Mouse (Mus musculus) heart, postnatal 0 days (tissue): Measurements from ENCODE around the gene Ank2. TPM values are rescaled to one million over a fixed set of nuclear protein-coding genes. Genes with fewer than 3 reads are reported as not detected.

Source experiments
- ATAC-seq: fragments of 200-750 bp; cut with Nextera tagmentation; 2 replicates; pipeline ENCODE4 v1.8.0; 2017; ENCODE audit warnings: low read depth, moderate number of reproducible peaks, moderate library complexity; ENCODE audit not compliant: insufficient read depth
- DNase-seq: peaks from one replicate; pipeline ENCODE4 v3.0.0-alpha.2; 2016; ENCODE audit warnings: low spot score
- H3K27ac ChIP-seq: fragments of 300-500 bp; sonication (generic); 2 replicates; pipeline ENCODE4 v1.5.1; 2014; ENCODE audit warnings: low read depth, mild to moderate bottlenecking
- H3K27me3 ChIP-seq: fragments of 300-500 bp; sonication (generic); 2 replicates; pipeline ENCODE4 v1.6.1; 2014; ENCODE audit warnings: low read length, mixed read lengths; ENCODE audit not compliant: control insufficient read depth, insufficient read depth
- H3K36me3 ChIP-seq: fragments of 300-500 bp; sonication (generic); replicated peaks from 2 replicates; pipeline ENCODE4 v1.6.1; 2014; ENCODE audit warnings: low read length, mixed read lengths; ENCODE audit not compliant: control insufficient read depth, insufficient read depth
- H3K4me1 ChIP-seq: fragments of 300-500 bp; sonication (generic); 2 replicates; pipeline ENCODE4 v1.6.1; 2014; ENCODE audit warnings: antibody characterized with exemption; ENCODE audit not compliant: control insufficient read depth, insufficient read depth
- H3K4me2 ChIP-seq: fragments of 300-500 bp; sonication (generic); 2 replicates; pipeline ENCODE4 v1.6.1; 2014; ENCODE audit warnings: low read depth, mild to moderate bottlenecking, low read length, moderate library complexity
- H3K4me3 ChIP-seq: fragments of 300-500 bp; sonication (generic); 2 replicates; pipeline ENCODE4 v1.5.1; 2014; ENCODE audit warnings: low read depth, low read length
- H3K9ac ChIP-seq: fragments of 300-500 bp; sonication (generic); replicated peaks from 2 replicates; pipeline ENCODE4 v1.6.1; 2014; ENCODE audit warnings: low read depth, low read length, mixed read lengths
- H3K9me3 ChIP-seq: fragments of 300-500 bp; sonication (generic); replicated peaks from 2 replicates; pipeline ENCODE4 v1.6.1; 2016; ENCODE audit warnings: low read length; ENCODE audit not compliant: control insufficient read depth
- CTCF ChIP-seq: IDR thresholded peaks from 2 replicates; pipeline ENCODE4 v1.5.1; 2016; ENCODE audit warnings: antibody characterized with exemption, control low read depth, low read depth
- EP300 ChIP-seq: IDR thresholded peaks from 2 replicates; pipeline ENCODE4 v1.6.1; 2016; ENCODE audit warnings: antibody characterized with exemption, low read depth
- WGBS: fragments of 180-500 bp; shearing (Covaris S2); extraction: QIAGEN DNeasy Blood & Tissue Kit; methylation state at CpG from one replicate; pipeline ENCODE4 v1.1.7; 2014; 5-methylcytosine and 5-hydroxymethylcytosine counted together
- polyA plus RNA-seq: library from polyadenylated mRNA; unstranded; fragments of >200 nt; fragmentation: Nextera tagmentation; extraction: Ambion mirVana; gene quantifications from 2 replicates; pipeline ENCODE4 v1.2.1, GENCODE M21; 2015
- total RNA-seq: library from RNA; depleted of rRNA; stranded (reverse); fragments of >200 nt; gene quantifications from 2 replicates; pipeline ENCODE4 v1.2.3, GENCODE M21; 2014; ENCODE audit warnings: low replicate concordance

The Ank2 gene
- total and polyA plus RNA-seq, 2 experiments from 2014 or later = 45.1 to 138 TPM

DNA sequence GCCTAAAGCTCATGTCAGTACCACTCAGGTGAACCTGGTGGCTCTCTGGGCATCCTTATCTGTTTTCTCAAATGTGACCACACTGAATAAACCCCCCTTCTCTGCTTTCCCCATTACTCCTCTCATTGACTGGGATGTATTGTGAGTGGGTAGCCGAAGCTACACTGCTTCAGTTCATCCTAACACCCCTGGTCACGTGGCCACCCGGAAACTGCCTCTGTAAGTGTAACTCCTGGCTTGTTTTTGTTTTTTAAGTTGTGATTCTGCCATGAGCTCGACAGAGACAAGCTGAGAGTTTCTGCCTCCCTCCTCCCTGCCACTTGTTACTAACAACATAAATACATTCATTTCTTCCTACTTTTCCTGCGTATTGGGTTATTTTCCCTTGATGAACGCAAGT is 203.2 kb downstream of the Ank2 start:
- H3K27me3 ChIP-seq = no peaks in the 10 kb centered on the region
- 0 out of 2 replicates have a peak, but pooled peaks cover 8% of the 10 kb centered on the region for H3K4me1 ChIP-seq
- TF ChIP-seq CTCF (no peak), EP300 (no peak)
- ATAC-seq (no peak), DNase-seq (no peak)
- H3K9me3 ChIP-seq = no peaks in the 10 kb centered on the region
- 53% methylated on average over 6 of the region's 6 CpGs for WGBS
- no peaks in the 10 kb centered on the region for H3K36me3 ChIP-seq
- no peak overlapping the region for H3K9ac ChIP-seq
- H3K27ac ChIP-seq = no peak overlapping the region
- H3K4me3 ChIP-seq = no peak overlapping the region
- H3K4me2 ChIP-seq = no peak overlapping the region

DNA sequence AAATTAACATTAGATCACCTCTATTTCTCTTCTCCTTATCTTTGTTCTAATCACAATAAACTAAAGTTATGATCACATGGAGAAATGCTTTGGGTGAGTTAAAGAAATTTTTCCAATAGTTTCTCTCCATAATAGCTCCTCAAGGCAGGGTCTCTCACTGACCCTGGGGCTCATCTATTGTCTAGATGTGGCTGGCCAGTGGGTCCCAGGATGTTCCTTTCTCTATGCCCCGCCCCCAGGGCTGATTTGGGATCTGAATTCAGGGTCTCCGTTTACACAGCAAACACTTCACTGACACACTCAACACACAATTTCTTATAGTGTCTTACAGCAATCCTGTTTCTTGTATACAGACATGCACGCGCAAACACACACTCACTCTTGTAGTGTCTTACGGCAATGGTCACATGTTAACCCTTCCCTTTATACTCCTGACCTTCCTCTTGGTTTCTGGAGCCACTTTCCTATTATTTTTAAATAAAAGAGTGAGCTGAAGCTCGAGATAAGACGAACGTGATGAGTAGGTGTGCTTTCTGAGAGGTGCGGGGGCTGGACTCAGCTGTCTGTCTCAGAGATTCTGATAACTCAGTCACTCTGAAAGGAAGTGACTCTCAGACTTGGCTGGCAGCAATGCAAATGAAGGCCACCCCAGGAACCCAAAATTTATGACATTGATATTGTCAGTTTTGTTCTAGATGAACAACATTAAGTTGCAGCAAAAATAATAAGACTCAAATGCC is 204.4 kb downstream of the Ank2 start:
- no peak overlapping the region for H3K4me3 ChIP-seq
- H3K4me1 ChIP-seq = 0 out of 2 replicates have a peak, but pooled peaks cover 8% of the 10 kb centered on the region
- H3K36me3 ChIP-seq = no peaks in the 10 kb centered on the region
- ATAC-seq = no peak
- TF ChIP-seq CTCF (no peak), EP300 (no peak)
- DNase-seq = no peak
- H3K27ac ChIP-seq = no peak overlapping the region
- WGBS = 60% methylated on average over 9 of the region's 9 CpGs
- H3K9me3 ChIP-seq = no peaks in the 10 kb centered on the region
- no peak overlapping the region for H3K9ac ChIP-seq
- no peak overlapping the region for H3K4me2 ChIP-seq
- H3K27me3 ChIP-seq = no peaks in the 10 kb centered on the region

DNA sequence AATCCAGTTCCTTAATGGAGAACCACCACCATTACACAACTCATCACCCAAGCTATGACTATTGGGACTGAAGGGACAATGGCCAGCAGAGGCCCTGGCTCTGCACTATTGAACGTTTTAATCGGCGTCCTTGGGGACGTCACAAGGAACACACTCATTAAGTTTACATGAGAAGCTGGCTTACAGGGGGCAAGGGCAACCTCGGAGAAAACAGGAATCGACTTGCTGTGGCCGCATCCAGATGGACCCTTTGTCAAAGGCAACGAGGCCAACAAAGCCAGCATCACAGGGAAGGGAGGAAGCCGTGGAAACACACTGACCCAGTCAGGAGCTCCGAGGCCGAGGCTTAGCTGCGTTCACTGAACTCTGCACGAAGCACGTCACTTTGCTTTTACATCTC is 205.1 kb downstream of the Ank2 start:
- WGBS = 90% methylated on average over 14 of the region's 14 CpGs
- Histone ChIP-seq H3K4me2 (no peak overlapping the region), H3K9ac (no peak overlapping the region), H3K27me3 (no peaks in the 10 kb centered on the region), H3K27ac (no peak overlapping the region), H3K36me3 (no peaks in the 10 kb centered on the region), H3K9me3 (no peaks in the 10 kb centered on the region), H3K4me1 (0 out of 2 replicates have a peak, but pooled peaks cover 8% of the 10 kb centered on the region), H3K4me3 (no peak overlapping the region)
- DNase-seq (no peak), ATAC-seq (no peak)
- no peak for TF ChIP-seq EP300

DNA sequence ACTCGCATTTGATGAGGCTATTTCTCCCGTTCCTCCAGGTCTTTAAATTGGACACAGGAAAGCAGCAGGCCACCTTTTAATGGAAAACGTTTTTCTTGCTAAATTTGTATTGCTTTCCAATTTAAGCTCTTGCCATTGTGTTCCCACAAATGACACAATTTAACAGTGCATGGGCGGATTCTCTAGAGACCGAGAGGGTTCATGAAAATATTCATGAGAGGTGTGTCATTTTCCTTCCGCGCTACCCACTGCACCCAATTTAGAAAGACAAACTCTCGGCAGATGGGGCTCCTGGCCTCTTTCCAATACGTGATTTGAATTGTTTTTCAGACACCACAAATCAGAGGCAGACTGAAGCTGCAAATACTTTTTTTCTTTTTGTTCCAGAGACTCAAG is 205.7 kb downstream of the Ank2 start:
- no peak for TF ChIP-seq CTCF
- no peak for TF ChIP-seq EP300
- H3K9ac ChIP-seq = no peak overlapping the region
- H3K27ac ChIP-seq = no peak overlapping the region
- no peak overlapping the region for H3K4me2 ChIP-seq
- DNase-seq (no peak), ATAC-seq (no peak)
- H3K4me3 ChIP-seq = no peak overlapping the region
- 0 out of 2 replicates have a peak, but pooled peaks cover 8% of the 10 kb centered on the region for H3K4me1 ChIP-seq
- WGBS = 79% methylated on average over 9 of the region's 9 CpGs
- H3K36me3 ChIP-seq = no peaks in the 10 kb centered on the region
- no peaks in the 10 kb centered on the region for H3K27me3 ChIP-seq
- H3K9me3 ChIP-seq = no peaks in the 10 kb centered on the region

DNA sequence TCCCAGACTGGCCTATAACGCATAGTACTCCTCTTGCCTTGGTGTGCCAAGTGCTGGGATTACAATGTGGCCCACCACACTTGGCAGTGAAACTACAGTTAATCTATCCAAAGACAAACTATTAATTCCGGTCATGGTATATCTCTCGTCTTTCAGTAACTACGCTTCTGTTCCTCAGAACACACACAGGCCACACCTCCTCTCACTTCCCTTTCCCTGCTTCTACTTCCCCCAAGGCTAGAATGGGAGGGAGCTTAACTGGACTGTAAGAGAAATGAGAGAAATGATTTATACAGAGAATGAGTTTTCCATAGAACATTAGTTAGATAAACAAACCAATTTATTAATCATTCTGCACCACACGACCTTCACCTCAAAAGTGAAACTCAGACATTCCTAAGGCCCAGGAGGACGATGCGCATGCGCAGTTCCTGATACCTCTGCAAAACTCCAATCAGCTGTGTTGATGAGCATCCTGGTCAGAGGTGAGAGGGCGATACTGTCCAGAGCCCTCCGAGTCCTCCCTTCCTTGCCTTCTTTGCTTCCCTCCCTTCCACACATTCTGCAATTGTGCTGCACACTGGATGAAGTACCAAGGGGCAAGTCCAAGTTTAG is 206.2 kb downstream of the Ank2 start:
- no peak for TF ChIP-seq CTCF
- TF ChIP-seq EP300 = no peak
- Histone ChIP-seq H3K36me3 (no peaks in the 10 kb centered on the region), H3K9me3 (no peaks in the 10 kb centered on the region), H3K4me3 (no peak overlapping the region), H3K4me1 (0 out of 2 replicates have a peak, but pooled peaks cover 8% of the 10 kb centered on the region), H3K4me2 (no peak overlapping the region), H3K9ac (no peak overlapping the region), H3K27ac (no peak overlapping the region), H3K27me3 (no peaks in the 10 kb centered on the region)
- 85% methylated on average over 10 of the region's 10 CpGs for WGBS
- ATAC-seq = no peak
- DNase-seq = no peak

DNA sequence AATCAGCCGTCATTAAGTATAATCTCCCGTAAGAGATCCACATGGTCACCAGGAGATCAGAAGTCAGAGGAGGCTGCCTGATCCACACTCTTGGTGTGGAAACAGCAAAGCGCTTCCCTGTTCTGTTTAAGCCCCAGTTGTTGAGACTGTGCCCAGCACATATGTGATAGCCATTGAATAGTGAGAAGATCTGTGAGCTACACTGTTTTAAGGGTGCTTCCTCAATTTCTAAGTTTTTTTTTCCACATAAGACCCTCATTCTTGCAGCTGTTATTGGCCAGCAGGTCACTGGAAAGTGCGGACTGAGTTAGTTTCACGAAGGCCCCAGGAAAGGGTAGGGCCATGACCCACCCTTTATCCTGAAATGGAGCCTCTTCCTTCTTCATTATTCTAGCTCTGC is 216.9 kb downstream of the Ank2 start:
- 84% methylated on average over 5 of the region's 5 CpGs for WGBS
- TF ChIP-seq CTCF (no peak), EP300 (no peak)
- no peaks in the 10 kb centered on the region for H3K27me3 ChIP-seq
- no peak overlapping the region for H3K4me2 ChIP-seq
- H3K27ac ChIP-seq = no peak overlapping the region
- DNase-seq (no peak), ATAC-seq (no peak)
- H3K36me3 ChIP-seq = no peaks in the 10 kb centered on the region
- H3K9me3 ChIP-seq = 0 out of 2 replicates have a peak, but pooled peaks cover 3% of the 10 kb centered on the region
- no peak overlapping the region for H3K4me3 ChIP-seq
- H3K4me1 ChIP-seq = no peaks in the 10 kb centered on the region
- H3K9ac ChIP-seq = no peak overlapping the region
